Mouse (Mus musculus) hindlimb bud, embryonic 11.5 days (tissue): ENCODE measurements around the gene Acad12.
A peak's percentile ranks its signal among the peaks of the same experiment; 100 is the strongest.
"Not testable (repeated sequence)": the region's sequence is repeated elsewhere in the genome, so short reads cannot be mapped to it uniquely, and the experiment has no call there.

Experiments
- DNase-seq: peaks from one replicate; pipeline ENCODE4 v3.0.0-alpha.2; 2012; ENCODE audit warnings: low read depth, low spot score; ENCODE audit errors: extremely low spot score

Gene Acad12

GRCm38 (mm10) chr5:121618592-121619513 lies at the start of gene Acad12:
TSS of gene Acad12 (minus strand) at chr5:121618938.
- DNase-seq, result peak; percentile 71

GRCm38 (mm10) chr5:121668411-121668810 lies 49.7 kb upstream of the Acad12 start:
- no peak for DNase-seq

- no peak for DNase-seq
These were observed 48.3 kb upstream of the Acad12 start for GRCm38 (mm10) chr5:121667067-121667466.

- DNase-seq, result no peak
These were observed 46.2 kb upstream of the Acad12 start for GRCm38 (mm10) chr5:121664971-121665370.

- DNase-seq, result no peak
These were observed 45.3 kb upstream of the Acad12 start for GRCm38 (mm10) chr5:121664078-121664477.

- DNase-seq, result no peak
These were observed 44.7 kb upstream of the Acad12 start for GRCm38 (mm10) chr5:121663456-121663855.

GRCm38 (mm10) chr5:121661494-121661893 lies 42.8 kb upstream of the Acad12 start:
- DNase-seq, result no peak

GRCm38 (mm10) chr5:121660897-121661254 lies 42.1 kb upstream of the Acad12 start:
- no peak for DNase-seq

GRCm38 (mm10) chr5:121660059-121660896 lies 41.5 kb upstream of the Acad12 start, which contains the start of the genes Acad10 and Brap:
TSS of gene Acad10 (minus strand) at chr5:121660514.
TSS of gene Brap (plus strand) at chr5:121660563.
- peak; percentile 81 for DNase-seq

- not testable (repeated sequence) for DNase-seq
These were observed 38.9 kb upstream of the Acad12 start for GRCm38 (mm10) chr5:121657656-121658055.

- not testable (repeated sequence) for DNase-seq
These were observed 38.1 kb upstream of the Acad12 start for GRCm38 (mm10) chr5:121656866-121657265.

- DNase-seq, result no peak
These were observed 35.8 kb upstream of the Acad12 start for GRCm38 (mm10) chr5:121654526-121654925.

GRCm38 (mm10) chr5:121649134-121649533 lies 30.4 kb upstream of the Acad12 start:
- no peak for DNase-seq

GRCm38 (mm10) chr5:121639601-121640000 lies 20.9 kb upstream of the Acad12 start:
- no peak for DNase-seq

- no peak for DNase-seq
These were observed 18.6 kb upstream of the Acad12 start for GRCm38 (mm10) chr5:121637296-121637695.

GRCm38 (mm10) chr5:121634668-121635067 lies 15.9 kb upstream of the Acad12 start:
- no peak for DNase-seq

- DNase-seq, result no peak
These were observed 14.1 kb upstream of the Acad12 start for GRCm38 (mm10) chr5:121632804-121633203.

GRCm38 (mm10) chr5:121631106-121631647 lies 12.4 kb upstream of the Acad12 start:
- not testable (repeated sequence) for DNase-seq

- peak; percentile 16 for DNase-seq
These were observed 9.1 kb upstream of the Acad12 start for GRCm38 (mm10) chr5:121627871-121628270.

- DNase-seq, result no peak
These were observed 4.5 kb upstream of the Acad12 start for GRCm38 (mm10) chr5:121623241-121623640.

- no peak for DNase-seq
These were observed 2.4 kb upstream of the Acad12 start for GRCm38 (mm10) chr5:121621102-121621501.
